Mouse (Mus musculus) cerebellum, adult 9-10 months (tissue): ENCODE measurements around the gene Olfr816.
"Not testable (repeated sequence)": the region's sequence is repeated elsewhere in the genome, so short reads cannot be mapped to it uniquely, and the experiment has no call there.

Source experiments
- DNase-seq: peaks from one replicate; pipeline ENCODE4 v3.0.0; 2022

The Olfr816 gene

GRCm38 (mm10) chr10:129915497-129915896 is at the start of gene Olfr816:
Olfr816 (minus strand) TSS chr10:129915597.
- no peak for DNase-seq

- DNase-seq, result no peak
Observed at GRCm38 (mm10) chr10:129949000-129949399, 33.6 kb upstream of the Olfr816 start, which contains the start of gene Olfr818. Olfr818 (minus strand) TSS chr10:129949100.

GRCm38 (mm10) chr10:129905767-129906166 is 9.6 kb downstream of the Olfr816 start, which contains the start of gene Olfr815:
Olfr815 (minus strand) TSS chr10:129905867.
- not testable (repeated sequence) for DNase-seq

- DNase-seq, result no peak
Observed at GRCm38 (mm10) chr10:129885934-129886333, 29.5 kb downstream of the Olfr816 start.

GRCm38 (mm10) chr10:129885496-129885895 is 29.9 kb downstream of the Olfr816 start:
- DNase-seq, result not testable (repeated sequence)

GRCm38 (mm10) chr10:129879751-129880150 is 35.6 kb downstream of the Olfr816 start, which contains the start of gene Olfr814:
Olfr814 (minus strand) TSS chr10:129879851.
- DNase-seq, result not testable (repeated sequence)
